Mouse (Mus musculus) MEL (cell line): ENCODE data around the gene Ascc3.

Experiments used
- CTCF ChIP-seq, 3 experiments: IDR thresholded peaks in 2 of 3; conservative IDR thresholded peaks in 1 of 3; 2 replicates each; pipeline ENCODE4 v1.5.1; 2011 to 2012; ENCODE audit warnings: low read length in 3 of 3, low read depth in 2 of 3, mild to moderate bottlenecking in 2 of 3, improper control_type of control experiment in 1 of 3, inconsistent platforms in 1 of 3, mixed read lengths in 1 of 3, moderate library complexity in 1 of 3; ENCODE audit not compliant: control insufficient read depth in 1 of 3, insufficient read depth in 1 of 3, poor library complexity in 1 of 3, severe bottlenecking in 1 of 3
- E2F4 ChIP-seq: IDR thresholded peaks from 2 replicates; pipeline ENCODE4 v1.6.1; 2011; ENCODE audit warnings: low read depth, low read length, improper control_type of control experiment, borderline replicate concordance
- POLR2A ChIP-seq, 2 experiments: IDR thresholded peaks; 2 replicates each; pipeline ENCODE4 v1.6.1; 2011 to 2012; ENCODE audit warnings: low read length in 2 of 2, mild to moderate bottlenecking in 2 of 2, control low read depth in 1 of 2, improper control_type of control experiment in 1 of 2, low read depth in 1 of 2, moderate library complexity in 1 of 2; ENCODE audit not compliant: control insufficient read depth in 1 of 2, insufficient read depth in 1 of 2, poor library complexity in 1 of 2
- POLR2AphosphoS2 ChIP-seq: IDR thresholded peaks from 2 replicates; pipeline ENCODE4 v1.6.1; 2011; ENCODE audit warnings: low read length, improper control_type of control experiment
- RCOR1 ChIP-seq: IDR thresholded peaks from 2 replicates; pipeline ENCODE4 v1.6.1; 2012; ENCODE audit warnings: low read depth, mild to moderate bottlenecking, inconsistent platforms, low read length, improper control_type of control experiment
- SMC3 ChIP-seq: IDR thresholded peaks from 2 replicates; pipeline ENCODE4 v1.6.1; 2011; ENCODE audit warnings: low read depth, low read length, improper control_type of control experiment
- USF2 ChIP-seq, 2 experiments: IDR thresholded peaks; 2 replicates each; pipeline ENCODE4 v1.6.1; 2011 to 2012; ENCODE audit warnings: improper control_type of control experiment in 2 of 2, low read length in 2 of 2, borderline replicate concordance in 1 of 2, inconsistent platforms in 1 of 2, low read depth in 1 of 2, mild to moderate bottlenecking in 1 of 2; ENCODE audit not compliant: insufficient read depth in 1 of 2

DNA sequence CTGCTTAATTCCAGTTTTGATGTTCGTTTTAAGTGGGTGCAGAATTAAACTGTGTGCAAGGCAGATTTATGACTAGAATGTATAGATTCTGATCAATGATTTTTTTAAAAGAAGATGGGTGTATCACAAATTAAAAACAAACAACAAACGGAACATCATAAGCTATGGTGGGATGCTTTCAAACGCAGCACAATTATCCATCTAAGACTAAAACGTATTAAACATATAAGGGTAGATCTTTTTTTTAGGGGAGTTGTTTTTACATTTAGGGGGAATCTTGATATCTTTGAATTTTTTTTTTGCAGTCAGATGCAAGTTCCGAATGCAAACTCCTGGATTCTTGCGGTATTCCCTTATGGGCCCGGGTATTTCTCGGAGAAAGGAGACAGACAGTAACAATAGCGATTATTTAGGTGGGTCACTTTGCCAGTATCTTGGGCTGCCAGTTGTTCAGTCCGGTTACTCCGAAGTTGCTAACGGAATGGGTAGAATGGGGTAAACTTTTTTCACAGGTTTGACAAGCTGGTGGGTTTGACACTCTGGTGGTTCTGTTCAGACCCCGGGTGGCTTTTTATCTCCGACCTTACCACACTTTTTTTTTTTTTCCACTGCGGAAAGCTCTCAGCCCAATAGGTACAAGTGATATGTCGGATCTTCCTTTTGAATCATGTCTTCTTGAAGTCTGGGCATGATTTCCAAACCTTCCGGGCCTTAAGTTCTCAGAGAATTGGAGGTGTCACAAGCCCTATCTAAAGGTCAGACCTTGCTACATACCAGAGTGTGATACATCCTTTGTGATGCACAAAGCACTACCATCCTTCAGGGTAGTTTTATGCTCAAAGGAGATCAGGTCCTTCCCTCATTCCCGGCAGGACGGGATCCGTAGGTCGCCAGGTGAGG lies 307.6 kb downstream of the Ascc3 start:
- TF ChIP-seq POLR2A (IDR thresholded peaks at IDR 0.05; ENCODE audit: control insufficient read depth in 1 of 2, insufficient read depth in 1 of 2, low read depth in 1 of 2, low read length in 2 of 2, poor library complexity in 1 of 2) = no peak
- TF ChIP-seq CTCF (IDR thresholded peaks at IDR 0.05 in 2 of 3, conservative IDR thresholded peaks at IDR 0.05 in 1 of 3; ENCODE audit: control insufficient read depth in 1 of 3, insufficient read depth in 1 of 3, low read depth in 2 of 3, low read length in 3 of 3, poor library complexity in 1 of 3, severe bottlenecking in 1 of 3) = no peak
- TF ChIP-seq POLR2AphosphoS2 = no peak
- no peak for TF ChIP-seq SMC3
- no peak for TF ChIP-seq USF2 (IDR thresholded peaks at IDR 0.05; ENCODE audit: borderline replicate concordance in 1 of 2, insufficient read depth in 1 of 2, low read depth in 1 of 2, low read length in 2 of 2)
- no peak for TF ChIP-seq RCOR1
- TF ChIP-seq E2F4 = no peak
